Mouse (Mus musculus) neural tube, embryonic 11.5 days (tissue): ENCODE data around the gene Traf3ip3. TPM values are rescaled to one million over a fixed set of nuclear protein-coding genes. Genes with fewer than 3 reads are reported as not detected.

ENCODE experiments used
- ATAC-seq: fragments of 200-750 bp; cut with Nextera tagmentation; 2 replicates; pipeline ENCODE4 v1.8.0; 2017; ENCODE audit warnings: moderate number of reproducible peaks, mild to moderate bottlenecking, moderate TSS enrichment, moderate library complexity; ENCODE audit not compliant: insufficient read depth, low FRiP score, low TSS enrichment
- DNase-seq: peaks from one replicate; pipeline ENCODE4 v3.0.0-alpha.2; 2015; ENCODE audit warnings: low spot score
- H3K27ac ChIP-seq: fragments of 300-500 bp; sonication (generic); 2 replicates; pipeline ENCODE4 v1.5.1; 2014; ENCODE audit warnings: low read depth, mild to moderate bottlenecking, low read length
- H3K27me3 ChIP-seq: fragments of 300-500 bp; sonication (generic); 2 replicates; pipeline ENCODE4 v1.6.1; 2014; ENCODE audit warnings: mild to moderate bottlenecking, low read length, mixed read lengths; ENCODE audit not compliant: control insufficient read depth, insufficient read depth
- H3K36me3 ChIP-seq: fragments of 300-500 bp; sonication (generic); 2 replicates; pipeline ENCODE4 v1.6.1; 2014; ENCODE audit warnings: mild to moderate bottlenecking, low read length, moderate library complexity, mixed read lengths; ENCODE audit not compliant: control insufficient read depth, insufficient read depth
- H3K4me1 ChIP-seq: fragments of 300-500 bp; sonication (generic); 2 replicates; pipeline ENCODE4 v1.6.1; 2014; ENCODE audit warnings: low read length, mixed read lengths; ENCODE audit not compliant: control insufficient read depth, insufficient read depth
- H3K4me2 ChIP-seq: fragments of 300-500 bp; sonication (generic); 2 replicates; pipeline ENCODE4 v1.6.1; 2014; ENCODE audit warnings: low read depth, mild to moderate bottlenecking, moderate library complexity
- H3K4me3 ChIP-seq: fragments of 300-500 bp; sonication (generic); 2 replicates; pipeline ENCODE4 v1.5.1; 2014; ENCODE audit warnings: low read depth, low read length
- H3K9ac ChIP-seq: fragments of 300-500 bp; sonication (generic); 2 replicates; pipeline ENCODE4 v1.6.1; 2014; ENCODE audit warnings: mild to moderate bottlenecking, low read length
- H3K9me3 ChIP-seq: fragments of 300-500 bp; sonication (generic); 2 replicates; pipeline ENCODE4 v1.6.1; 2016; ENCODE audit warnings: low read length; ENCODE audit not compliant: control insufficient read depth
- WGBS: fragments of 180-500 bp; shearing (Covaris S2); extraction: QIAGEN DNeasy Blood & Tissue Kit; methylation state at CpG from one replicate; pipeline ENCODE4 v1.1.7; 2014; 5-methylcytosine and 5-hydroxymethylcytosine counted together
- polyA plus RNA-seq: library from polyadenylated mRNA; unstranded; fragments of >200 nt; fragmentation: Nextera tagmentation; extraction: Ambion mirVana; gene quantifications from 2 replicates; pipeline ENCODE4 v1.2.1, GENCODE M21; 2014

Traf3ip3 gene
- polyA plus RNA-seq, 1 experiment from 2014 or later, result 2.6 TPM

DNA sequence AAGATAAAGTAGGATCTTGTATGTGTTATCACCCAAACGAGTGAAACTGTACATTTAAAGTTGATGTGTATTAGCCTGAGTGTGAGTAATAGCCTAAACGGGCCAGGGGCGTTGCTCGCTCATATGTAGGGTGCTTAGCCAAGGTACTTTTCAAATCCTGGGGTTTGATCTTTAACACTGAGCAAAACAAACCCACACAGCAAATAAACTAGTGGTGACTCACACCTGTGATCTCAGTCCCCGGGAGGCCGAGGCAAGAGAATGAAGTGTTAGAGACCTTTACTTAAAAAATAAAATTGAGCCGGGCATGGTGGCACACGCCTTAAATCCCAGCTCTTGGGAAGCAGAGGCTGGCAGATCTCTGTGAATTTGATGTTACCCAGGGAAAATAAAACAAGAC lies 70.7 kb downstream of the Traf3ip3 start:
- Histone ChIP-seq H3K4me3 (peak overlapping the region; percentile 97; the same call in 1 of the 2 replicates), H3K4me2 (no peak overlapping the region; the same call in 1 of the 2 replicates), H3K27me3 (no peaks in the 10 kb centered on the region), H3K27ac (no peak overlapping the region), H3K9ac (peak overlapping the region; percentile 64; the same call in 1 of the 2 replicates), H3K9me3 (no peaks in the 10 kb centered on the region), H3K4me1 (peaks cover 5% of the 10 kb centered on the region), H3K36me3 (0 out of 2 replicates have a peak, but pooled peaks cover 3% of the 10 kb centered on the region)
- WGBS, result 79% methylated on average over 8 of the region's 8 CpGs
- ATAC-seq (0 out of 2 replicates have a peak, but pooled peaks have one; percentile 32), DNase-seq (no peak)

DNA sequence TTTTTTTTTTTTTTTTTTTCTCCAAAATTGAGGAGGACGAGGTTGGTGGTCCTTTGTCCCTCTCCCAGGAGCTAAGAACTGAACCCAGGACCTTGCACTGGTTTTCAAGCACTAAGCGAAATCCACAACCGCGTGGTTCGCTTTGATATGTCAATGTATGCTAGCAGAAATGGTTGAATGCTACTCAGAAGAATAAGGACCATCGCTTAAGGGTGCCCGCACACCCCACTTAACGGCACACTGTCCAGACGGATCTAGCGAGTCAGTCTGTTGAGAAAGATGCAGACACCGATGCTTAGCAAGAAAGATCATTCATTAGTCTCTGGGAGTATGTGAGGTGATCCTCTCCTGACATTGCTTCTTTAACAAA lies 71.1 kb downstream of the Traf3ip3 start:
- peak overlapping the region; percentile 97 for H3K4me3 ChIP-seq
- peaks cover 5% of the 10 kb centered on the region for H3K4me1 ChIP-seq
- ATAC-seq, result peak; percentile 62
- peak overlapping the region; percentile 64 for H3K9ac ChIP-seq
- no peak for DNase-seq
- 31% methylated on average over 11 of the region's 11 CpGs for whole genome bisulfite sequencing
- no peaks in the 10 kb centered on the region for H3K9me3 ChIP-seq
- 0 out of 2 replicates have a peak overlapping the region, but pooled peaks have one; percentile 44 for H3K27ac ChIP-seq
- H3K36me3 ChIP-seq, result 0 out of 2 replicates have a peak, but pooled peaks cover 3% of the 10 kb centered on the region
- H3K27me3 ChIP-seq, result no peaks in the 10 kb centered on the region
- H3K4me2 ChIP-seq, result peak overlapping the region; percentile 51

DNA sequence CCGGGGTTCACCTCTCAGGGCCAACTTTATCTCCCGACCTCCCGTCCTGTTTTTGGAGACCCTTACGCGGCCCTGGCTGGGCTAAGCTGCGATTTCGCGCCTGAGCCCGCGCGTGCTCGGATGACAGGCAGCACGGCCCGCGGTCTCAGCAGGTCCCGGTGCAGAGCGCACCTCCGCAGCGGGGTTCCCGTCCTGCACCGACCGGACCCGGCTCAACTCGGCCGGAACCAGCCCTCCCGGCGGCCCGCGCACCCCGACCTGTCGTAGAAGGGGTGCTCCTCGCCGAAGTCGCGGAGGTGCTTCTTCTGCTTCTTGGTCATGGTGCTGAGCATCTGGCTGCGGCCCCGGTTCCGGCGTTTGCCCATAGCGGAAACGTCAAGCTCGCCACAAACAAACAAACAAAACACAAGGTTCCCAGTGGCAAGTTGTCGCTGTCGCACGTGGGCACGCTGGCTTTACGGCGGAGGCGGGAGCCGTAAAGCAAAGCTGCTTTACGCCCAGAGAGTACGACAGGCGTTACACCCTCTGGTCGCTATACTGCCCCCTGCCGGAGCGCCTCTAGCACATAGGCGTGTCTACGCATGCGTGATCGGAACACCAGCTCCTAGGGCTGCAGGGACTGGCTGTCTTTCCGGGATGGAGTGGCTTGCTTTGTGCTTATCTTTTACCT lies 71.6 kb downstream of the Traf3ip3 start, which contains the start of gene Diexf:
TSS of gene Diexf (minus strand) at position 487 of the 670 bp plus-strand sequence.
- H3K9ac ChIP-seq, result peak within 1 kb of the TSS; percentile 83
- H3K4me3 ChIP-seq, result peak within 1 kb of the TSS; percentile 97
- 0 out of 2 replicates have a peak within 1 kb of the TSS, but pooled peaks have one; percentile 44 for H3K27ac ChIP-seq
- peak within 1 kb of the TSS; percentile 60 for H3K4me2 ChIP-seq
- no peaks in the 10 kb centered on the region for H3K9me3 ChIP-seq
- no peaks in the 10 kb centered on the region for H3K27me3 ChIP-seq
- under 1% methylated on average over 61 of the region's 61 CpGs for WGBS
- H3K4me1 ChIP-seq, result peaks cover 5% of the 10 kb centered on the region
- ATAC-seq (peak; percentile 90), DNase-seq (peak; percentile 98)
- 0 out of 2 replicates have a peak, but pooled peaks cover 3% of the 10 kb centered on the region for H3K36me3 ChIP-seq

DNA sequence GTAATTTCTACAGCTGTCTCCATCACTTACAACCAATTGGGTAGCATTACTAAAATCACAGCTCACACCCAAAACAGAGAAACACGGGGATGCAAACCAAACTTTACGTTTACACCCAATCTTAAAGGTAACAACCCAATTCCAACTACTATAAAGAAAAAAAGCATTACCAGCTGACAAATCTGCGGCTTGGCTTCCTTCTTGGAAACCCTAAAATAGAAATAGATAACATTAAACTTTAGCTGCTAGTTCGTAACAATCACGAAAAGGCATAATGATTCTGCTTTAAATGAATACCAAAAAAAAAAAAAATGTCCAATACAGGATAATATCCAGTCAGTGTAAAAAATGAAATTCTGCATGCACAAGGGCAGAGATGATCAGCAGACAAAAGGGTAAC lies 72.2 kb downstream of the Traf3ip3 start:
- H3K27ac ChIP-seq, result no peak overlapping the region
- peaks cover 5% of the 10 kb centered on the region for H3K4me1 ChIP-seq

DNA sequence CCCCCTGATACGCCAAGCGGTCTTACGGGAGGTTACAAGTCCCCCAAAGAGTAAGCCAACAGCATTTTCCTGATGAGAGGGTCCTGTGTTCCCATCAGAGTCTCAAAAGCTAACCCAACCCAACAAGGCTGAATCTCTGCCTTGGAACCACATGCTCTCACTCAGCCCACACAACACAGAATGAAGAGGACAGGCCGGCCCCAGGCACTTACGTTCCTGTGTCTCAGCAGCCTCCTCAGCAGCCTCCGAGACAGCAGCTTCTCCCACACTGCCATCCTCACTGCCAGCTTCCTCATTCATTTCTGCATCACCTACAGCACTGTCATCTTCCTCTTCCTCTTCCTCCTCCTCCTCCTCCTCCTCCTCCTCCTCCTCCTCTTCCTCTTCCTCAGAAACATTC lies 73.4 kb downstream of the Traf3ip3 start:
- no peaks in the 10 kb centered on the region for H3K27me3 ChIP-seq
- 88% methylated on average over 6 of the region's 6 CpGs for WGBS
- peaks cover 5% of the 10 kb centered on the region for H3K4me1 ChIP-seq
- ATAC-seq (no peak), DNase-seq (no peak)
- peaks cover 5% of the 10 kb centered on the region; the same call in 1 of the 2 replicates for H3K36me3 ChIP-seq
- H3K9me3 ChIP-seq, result no peaks in the 10 kb centered on the region
- H3K4me3 ChIP-seq, result no peak overlapping the region
- no peak overlapping the region for H3K9ac ChIP-seq
- no peak overlapping the region for H3K4me2 ChIP-seq
- no peak overlapping the region for H3K27ac ChIP-seq

More for the DNA sequence above, 72.2 kb downstream of the Traf3ip3 start:
- Histone ChIP-seq H3K4me3 (peak overlapping the region; percentile 97), H3K9ac (peak overlapping the region; percentile 83), H3K9me3 (no peaks in the 10 kb centered on the region), H3K4me2 (peak overlapping the region; percentile 60), H3K27me3 (no peaks in the 10 kb centered on the region), H3K36me3 (0 out of 2 replicates have a peak, but pooled peaks cover 3% of the 10 kb centered on the region)
- no peak for ATAC-seq
- WGBS, result 26% methylated on average over 5 of the region's 5 CpGs
- DNase-seq, result no peak

DNA sequence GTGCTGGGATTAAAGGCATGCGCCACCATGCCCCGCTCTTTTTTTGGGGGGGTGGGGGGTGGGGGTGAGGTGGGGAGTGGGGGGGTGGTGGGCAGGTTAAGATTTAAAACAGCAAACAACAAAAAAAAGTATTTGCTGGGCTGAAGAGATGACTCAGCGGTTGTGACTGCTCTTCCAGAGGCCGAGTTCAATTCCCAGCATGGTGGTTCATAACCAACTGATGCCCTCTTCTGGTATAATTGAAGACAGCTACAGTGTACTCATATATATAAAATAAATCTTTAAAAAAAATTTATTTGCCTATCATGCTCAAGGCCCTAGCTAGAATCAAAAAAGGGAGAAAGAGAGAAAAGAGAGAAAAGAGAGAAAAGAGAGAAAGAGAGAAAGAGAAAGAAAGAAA lies 75.7 kb downstream of the Traf3ip3 start:
- 85% methylated on average over 4 of the region's 4 CpGs for WGBS
- no peak overlapping the region for H3K4me3 ChIP-seq
- DNase-seq (no peak), ATAC-seq (no peak)
- no peak overlapping the region for H3K9ac ChIP-seq
- peaks cover 5% of the 10 kb centered on the region for H3K4me1 ChIP-seq
- H3K27ac ChIP-seq, result no peak overlapping the region
- no peaks in the 10 kb centered on the region for H3K9me3 ChIP-seq
- H3K4me2 ChIP-seq, result no peak overlapping the region
- peaks cover 10% of the 10 kb centered on the region; the same call in 1 of the 2 replicates for H3K36me3 ChIP-seq
- no peaks in the 10 kb centered on the region for H3K27me3 ChIP-seq

Other genes with a start within 250 kb of the Traf3ip3 start
- 7.4 and 8.1 TPM in 2 replicates for gene Syt14, start 165.9 kb downstream of the Traf3ip3 start, polyA plus RNA-seq
- 10.8 and 11.3 TPM in 2 replicates for gene Diexf, start 71.4 kb downstream of the Traf3ip3 start, polyA plus RNA-seq
- 5.4 and 5.5 TPM in 2 replicates for gene Irf6, start 48.6 kb downstream of the Traf3ip3 start, polyA plus RNA-seq
- 16.6 and 17.2 TPM in 2 replicates for gene A130010J15Rik, start 33.7 kb downstream of the Traf3ip3 start, polyA plus RNA-seq
- gene Lamb3, start 6.0 kb upstream of the Traf3ip3 start, polyA plus RNA-seq, result 0.09 and 0.62 TPM in 2 replicates
- gene Hsd11b1, start 62.4 kb upstream of the Traf3ip3 start, polyA plus RNA-seq, result not detected in 2 replicates
- 7.4 and 7.9 TPM in 2 replicates for gene G0s2, start 71.5 kb upstream of the Traf3ip3 start, polyA plus RNA-seq
- gene Camk1g, start 168.6 kb upstream of the Traf3ip3 start, polyA plus RNA-seq, result 12.4 and 13.3 TPM in 2 replicates